1 mouse cellular context compared by ENCODE assay signal in the genomic region with DNA sequence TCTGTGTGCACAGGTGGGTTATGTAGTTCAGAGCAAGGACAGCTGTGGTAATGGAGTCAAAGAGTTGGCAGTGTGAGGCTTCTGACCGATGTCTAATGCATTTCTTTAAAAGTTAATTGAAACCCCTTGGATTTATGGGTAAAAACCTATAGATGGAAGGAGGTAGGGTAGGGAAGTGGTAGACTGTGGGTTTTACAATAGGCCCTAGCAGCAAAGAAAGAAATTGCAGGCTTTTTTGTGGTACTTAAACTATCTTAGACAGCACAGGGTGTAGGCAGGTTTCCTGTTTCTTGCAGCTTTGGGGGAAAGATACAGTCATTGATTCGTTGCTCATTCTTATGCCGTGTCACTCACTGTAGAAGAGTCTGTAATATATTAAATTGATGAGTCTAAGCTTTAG.
TF ChIP-seq lines count a peak whose summit lies in the region.

No protein-coding gene starts in this region.

TF ChIP-seq in MEL, 35 proteins besides CTCF, POLR2A, EP300 and RAD21 (continued from another document):
- TF ChIP-seq CHD1 (IDR thresholded peaks at IDR 0.05; ENCODE audit: low read depth, low read length) (no peak), TAL1 (IDR thresholded peaks at IDR 0.05; ENCODE audit: low read length) (peak; percentile 70), GABPA (IDR thresholded peaks at IDR 0.05; ENCODE audit: low read depth, low read length) (no peak), ZC3H11A (IDR thresholded peaks at IDR 0.05; ENCODE audit: low read depth, low read length) (no peak), POLR2AphosphoS2 (IDR thresholded peaks at IDR 0.05; ENCODE audit: low read length) (no peak)
TF ChIP-seq in MEL: peak in this region for 6.
